Mouse (Mus musculus): ENCODE measurements around the gene Sgms1. TPM values are rescaled to one million over a fixed set of nuclear protein-coding genes. Genes with fewer than 3 reads are reported as not detected.
"Not testable (repeated sequence)": the region's sequence is repeated elsewhere in the genome, so short reads cannot be mapped to it uniquely, and the experiment has no call there.

Gene Sgms1
- total RNA-seq, 2 experiments from 2014 or later = 55.6 to 56.4 TPM

GRCm38 (mm10) chr19:32102976-32103300 is 286.6 kb downstream of the Sgms1 start:
- no peak for DNase-seq (ENCODE audit: low spot score)

GRCm38 (mm10) chr19:32102294-32102975 is 287.1 kb downstream of the Sgms1 start:
- no peak for DNase-seq (ENCODE audit: low spot score)

GRCm38 (mm10) chr19:32098582-32098981 is 290.9 kb downstream of the Sgms1 start:
- DNase-seq (ENCODE audit: low spot score) = no peak

GRCm38 (mm10) chr19:32092358-32092757 is 297.2 kb downstream of the Sgms1 start:
- DNase-seq (ENCODE audit: low spot score) = no peak

- no peak for DNase-seq (ENCODE audit: low spot score)
These were observed 298.7 kb downstream of the Sgms1 start for GRCm38 (mm10) chr19:32090804-32091203.

GRCm38 (mm10) chr19:32088570-32088969 is 300.9 kb downstream of the Sgms1 start:
- DNase-seq (ENCODE audit: low spot score) = no peak

- no peak for DNase-seq (ENCODE audit: low spot score)
These were observed 301.6 kb downstream of the Sgms1 start for GRCm38 (mm10) chr19:32087736-32088470.

- DNase-seq (ENCODE audit: low spot score) = not testable (repeated sequence)
These were observed 304.7 kb downstream of the Sgms1 start for GRCm38 (mm10) chr19:32084813-32085212.

Other genes starting within 250 kb of the Sgms1 start
- gene Rpl9-ps6, start 76.9 kb upstream of the Sgms1 start, total RNA-seq (2021) = 10 to 100 TPM; 22.7 to 52.1 TPM
- gene Minpp1, start 96.1 kb upstream of the Sgms1 start, total RNA-seq (2021) = 10 to 100 TPM; 13.9 to 14.0 TPM
- gene Papss2, start 206.1 kb upstream of the Sgms1 start, total RNA-seq (2021) = 1 to 10 TPM; 3.7 to 4.4 TPM